Mouse (Mus musculus) 3134 (cell line): Measurements from ENCODE around the gene Mettl27.
"Not testable (repeated sequence)": the region's sequence is repeated elsewhere in the genome, so short reads cannot be mapped to it uniquely, and the experiment has no call there.

Experiments used
- DNase-seq: peaks from one replicate; pipeline ENCODE4 v3.0.0-alpha.2; 2011; ENCODE audit warnings: low spot score; ENCODE audit not compliant: insufficient read length; ENCODE audit errors: extremely low read depth

The Mettl27 gene

GRCm38 (mm10) chr5:134947420-134948084, 15.4 kb downstream of the Mettl27 start:
- no peak for DNase-seq

GRCm38 (mm10) chr5:134948085-134948439, 15.9 kb downstream of the Mettl27 start:
- no peak for DNase-seq

GRCm38 (mm10) chr5:134951053-134951884, 19.1 kb downstream of the Mettl27 start:
- no peak for DNase-seq

GRCm38 (mm10) chr5:134955491-134955890, 23.3 kb downstream of the Mettl27 start:
- no peak for DNase-seq

GRCm38 (mm10) chr5:134959114-134959513, 26.9 kb downstream of the Mettl27 start:
- DNase-seq = peak; percentile 73

GRCm38 (mm10) chr5:134960430-134960829, 28.3 kb downstream of the Mettl27 start:
- peak; percentile 40 for DNase-seq

- DNase-seq = no peak
Measured at GRCm38 (mm10) chr5:134961519-134961918, 29.4 kb downstream of the Mettl27 start.

- peak; percentile 66 for DNase-seq
Measured at GRCm38 (mm10) chr5:134963546-134963945, 31.4 kb downstream of the Mettl27 start.

GRCm38 (mm10) chr5:134964655-134965054, 32.5 kb downstream of the Mettl27 start:
- DNase-seq = not testable (repeated sequence)

GRCm38 (mm10) chr5:134965473-134965851, 33.3 kb downstream of the Mettl27 start:
- DNase-seq = no peak

- no peak for DNase-seq
Measured at GRCm38 (mm10) chr5:134965852-134966821, 34.0 kb downstream of the Mettl27 start.

GRCm38 (mm10) chr5:134967164-134967944, 35.2 kb downstream of the Mettl27 start:
- no peak for DNase-seq

- DNase-seq = no peak
Measured at GRCm38 (mm10) chr5:134970671-134971070, 38.5 kb downstream of the Mettl27 start.

- DNase-seq = no peak
Measured at GRCm38 (mm10) chr5:134973081-134973480, 40.9 kb downstream of the Mettl27 start.

GRCm38 (mm10) chr5:134973526-134973925, 41.4 kb downstream of the Mettl27 start:
- DNase-seq = no peak

GRCm38 (mm10) chr5:134974294-134974693, 42.1 kb downstream of the Mettl27 start:
- no peak for DNase-seq

- no peak for DNase-seq
Measured at GRCm38 (mm10) chr5:134974921-134975320, 42.8 kb downstream of the Mettl27 start.

- DNase-seq = no peak
Measured at GRCm38 (mm10) chr5:134976164-134976563, 44.0 kb downstream of the Mettl27 start.

GRCm38 (mm10) chr5:134976577-134977250, 44.5 kb downstream of the Mettl27 start:
- DNase-seq = no peak

GRCm38 (mm10) chr5:134977837-134978236, 45.7 kb downstream of the Mettl27 start:
- DNase-seq = no peak
